Mouse (Mus musculus): ENCODE measurements around the gene Trim47. TPM values are rescaled to one million over a fixed set of nuclear protein-coding genes. Genes with fewer than 3 reads are reported as not detected.

Gene Trim47
- total RNA-seq, 2 experiments from 2014 or later: 5.2 to 8.0 TPM

- DNase-seq (ENCODE audit: extremely low spot score in 1 of 2, low spot score in 2 of 2): no peak
- Histone ChIP-seq H3K4me3 (no peak overlapping the region), H3K27ac (no peak overlapping the region)
- intact Hi-C loops (cut with DNase I): no loop called here
- no peak for TF ChIP-seq CTCF (IDR thresholded peaks at IDR 0.05)
These were observed 35.4 kb downstream of the Trim47 start for GRCm38 (mm10) chr11:116091591-116091990.

DNA sequence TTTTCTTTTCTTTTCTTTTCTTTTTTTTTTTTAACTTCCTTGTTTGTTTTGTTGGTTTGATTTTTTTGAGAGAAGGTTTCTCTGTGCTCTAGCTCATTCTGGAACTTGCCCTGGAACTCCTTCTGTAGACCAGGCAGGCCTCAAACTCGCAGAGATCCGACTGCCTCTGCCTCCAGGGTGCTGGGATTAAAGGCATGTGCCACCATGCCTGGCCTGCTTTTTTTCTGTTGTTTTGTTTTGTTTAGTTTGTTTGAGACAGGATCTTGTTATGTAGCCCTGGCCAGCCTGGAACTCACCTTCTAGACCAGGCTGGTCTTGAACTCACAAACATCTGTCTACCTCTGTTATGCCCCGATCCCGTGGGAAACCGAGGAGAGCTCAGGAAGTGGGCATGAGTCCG lies 37.5 kb downstream of the Trim47 start:
- intact Hi-C loops (cut with DNase I): loop anchor here (5.0 kb wide), 1 partner anchor 133 kb away; no protein-coding TSS in a partner anchor
- no peak for DNase-seq (ENCODE audit: extremely low spot score in 1 of 2, low spot score in 2 of 2)
- Histone ChIP-seq H3K4me3 (no peak overlapping the region), H3K27ac (no peak overlapping the region)
- TF ChIP-seq CTCF (IDR thresholded peaks at IDR 0.05): no peak

DNA sequence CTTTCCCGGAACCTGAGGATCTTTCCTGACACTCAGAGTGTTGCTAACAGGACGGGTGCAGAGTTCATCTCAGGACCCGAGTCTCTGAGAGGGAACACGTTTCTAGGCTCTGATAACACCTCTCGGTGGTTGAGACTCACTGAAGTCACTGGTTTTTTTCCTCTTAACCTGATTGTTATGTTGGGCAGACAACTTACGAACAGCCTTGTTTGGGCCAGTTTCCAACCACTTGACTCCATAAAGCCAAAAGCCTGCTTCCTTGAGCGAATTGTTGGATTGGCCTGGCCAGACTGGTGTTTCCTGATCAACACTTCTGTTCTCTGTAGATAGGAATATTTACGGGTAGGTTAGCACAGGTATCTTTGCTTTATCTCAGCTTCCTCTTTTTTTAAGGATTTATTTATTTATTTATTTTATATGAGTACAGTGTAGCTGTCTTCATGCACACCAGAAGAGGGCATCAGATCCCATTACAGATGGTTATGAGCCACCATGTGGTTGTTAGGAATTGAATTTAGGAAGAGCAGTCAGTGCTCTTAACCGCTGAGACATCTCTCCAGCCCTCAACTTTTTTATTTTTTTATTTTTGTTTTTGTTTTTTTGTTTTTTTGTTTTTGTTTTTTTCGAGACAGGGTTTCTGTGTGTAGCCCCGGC lies 38.1 kb downstream of the Trim47 start:
- Histone ChIP-seq H3K27ac (no peak overlapping the region), H3K4me3 (no peak overlapping the region)
- TF ChIP-seq CTCF (IDR thresholded peaks at IDR 0.05): peak; percentile 22
- DNase-seq (ENCODE audit: extremely low spot score in 1 of 2, low spot score in 2 of 2): no peak
- intact Hi-C loops (cut with DNase I): loop anchor here (5.0 kb wide), 1 partner anchor 133 kb away; no protein-coding TSS in a partner anchor

DNA sequence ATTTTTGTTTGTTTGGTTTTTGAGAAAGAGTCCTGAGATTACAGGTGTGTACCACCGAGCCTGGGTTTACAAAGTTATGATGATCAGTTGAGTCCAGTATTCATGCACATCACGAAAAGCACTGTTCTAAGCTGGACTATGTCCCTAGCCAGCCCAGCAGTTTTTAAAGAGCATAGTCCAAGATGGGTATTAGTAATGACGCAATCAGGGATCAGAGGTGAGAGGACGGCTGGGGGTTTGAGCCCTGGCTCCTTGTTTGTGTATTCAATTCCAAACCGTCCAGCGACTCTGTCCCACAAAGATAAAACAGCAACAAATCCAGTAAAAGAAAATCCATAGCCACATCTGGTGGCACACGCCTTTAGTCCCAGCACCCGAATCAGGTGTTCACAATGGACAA lies 38.8 kb downstream of the Trim47 start:
- DNase-seq (ENCODE audit: extremely low spot score in 1 of 2, low spot score in 2 of 2): no peak
- Histone ChIP-seq H3K27ac (no peak overlapping the region), H3K4me3 (no peak overlapping the region)
- no peak for TF ChIP-seq CTCF (IDR thresholded peaks at IDR 0.05)
- intact Hi-C loops (cut with DNase I): loop anchor here (5.0 kb wide), 1 partner anchor 134 kb away; no protein-coding TSS in a partner anchor

DNA sequence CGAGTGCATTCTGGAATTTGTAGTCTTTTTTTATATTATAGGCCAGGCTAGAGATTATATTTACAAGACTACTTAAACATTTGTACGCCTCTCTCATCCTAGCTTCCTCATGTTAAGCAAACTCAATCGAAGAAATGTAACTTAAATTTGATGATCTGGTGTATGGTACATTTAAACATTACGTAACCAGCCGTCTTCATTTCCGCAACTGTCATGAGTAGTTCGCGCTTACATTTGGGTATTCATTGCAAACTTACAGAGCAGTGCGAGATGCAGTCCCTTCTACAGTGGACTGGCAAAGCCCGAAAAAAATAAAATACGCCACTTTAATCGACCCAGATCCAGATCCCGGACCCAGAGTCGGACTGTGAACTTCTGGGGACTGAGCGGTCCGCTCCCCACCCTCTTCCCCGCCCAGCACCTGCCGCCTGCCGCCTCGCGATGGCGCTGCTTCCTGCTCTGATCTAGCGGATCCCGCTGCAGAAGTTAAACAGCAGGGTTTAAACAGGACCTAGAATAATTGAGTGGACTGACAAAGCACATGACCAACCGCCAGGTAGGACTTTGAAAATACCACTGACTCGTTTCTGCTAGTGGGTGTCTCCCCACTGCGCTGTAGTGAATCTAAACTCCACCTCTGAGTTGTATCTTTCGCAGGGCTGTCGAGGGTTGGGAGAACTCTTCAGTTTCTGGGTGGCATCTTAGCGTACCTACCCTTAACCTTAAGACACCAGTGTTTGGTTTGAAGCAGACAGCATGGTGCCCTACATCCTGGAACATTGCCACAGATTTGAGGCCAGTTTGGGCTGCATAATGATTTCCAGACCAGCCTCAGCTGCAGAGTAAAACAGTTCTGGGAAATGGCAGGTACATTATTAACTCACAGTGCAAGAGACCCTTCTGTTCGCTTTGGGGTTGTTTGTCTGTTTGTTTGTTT lies 39.5 kb downstream of the Trim47 start:
- Histone ChIP-seq H3K27ac (peak overlapping the region; percentile 92), H3K4me3 (peak overlapping the region; percentile 72)
- intact Hi-C loops (cut with DNase I): loop anchor here (1.0 to 5.0 kb wide), 3 partner anchors 43 to 135 kb away; partner anchors contain the start of gene Unk
- TF ChIP-seq CTCF (IDR thresholded peaks at IDR 0.05): peak; percentile 89
- DNase-seq (ENCODE audit: extremely low spot score in 1 of 2, low spot score in 2 of 2): peak; percentile 84 to 85

GRCm38 (mm10) chr11:116086258-116087193 lies 40.5 kb downstream of the Trim47 start, which contains the start of gene Wbp2:
Gene Wbp2 (minus strand): TSS chr11:116086995.
- Histone ChIP-seq H3K27ac (peak within 1 kb of the TSS; percentile 92), H3K4me3 (peak within 1 kb of the TSS; percentile 72)
- TF ChIP-seq CTCF (IDR thresholded peaks at IDR 0.05): peak; percentile 42
- intact Hi-C loops (cut with DNase I): loop anchor here (1.0 to 5.0 kb wide), 4 partner anchors 44 to 136 kb away; partner anchors contain the start of gene Unk
- peak; percentile 94 to 96 for DNase-seq (ENCODE audit: extremely low spot score in 1 of 2, low spot score in 2 of 2)

DNA sequence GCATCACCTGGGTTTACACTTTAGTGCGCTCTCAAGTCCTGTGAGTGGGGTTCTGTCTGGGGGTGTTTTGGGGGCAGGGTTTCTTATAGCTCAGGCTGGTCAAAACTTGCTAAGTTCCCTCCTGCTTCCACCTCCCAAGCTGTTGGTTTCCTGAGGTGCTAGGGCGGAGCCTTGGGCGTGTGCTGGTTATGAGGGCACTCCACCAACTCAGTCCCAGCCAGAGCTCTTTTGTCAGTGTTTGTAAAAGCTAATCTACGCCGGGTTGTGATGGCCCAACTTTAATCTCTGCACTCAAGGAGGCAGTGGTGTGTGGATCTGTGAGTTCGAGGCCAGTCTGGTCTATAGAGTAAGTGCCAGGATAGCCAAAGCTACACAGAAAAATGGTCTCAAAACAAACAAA lies 42.8 kb downstream of the Trim47 start:
- TF ChIP-seq CTCF (IDR thresholded peaks at IDR 0.05): no peak
- H3K4me3 ChIP-seq: no peak overlapping the region
- H3K27ac ChIP-seq: no peak overlapping the region
- intact Hi-C loops (cut with DNase I): no loop called here
- DNase-seq (ENCODE audit: extremely low spot score in 1 of 2, low spot score in 2 of 2): no peak

- intact Hi-C loops (cut with DNase I): no loop called here
These were observed 43.8 kb downstream of the Trim47 start for GRCm38 (mm10) chr11:116083096-116083672.

GRCm38 (mm10) chr11:116081081-116081480 lies 45.9 kb downstream of the Trim47 start:
- peak; percentile 52 for TF ChIP-seq CTCF (IDR thresholded peaks at IDR 0.05)
- no peak for DNase-seq (ENCODE audit: extremely low spot score in 1 of 2, low spot score in 2 of 2)
- intact Hi-C loops (cut with DNase I): no loop called here
- H3K4me3 ChIP-seq: no peak overlapping the region
- peak overlapping the region; percentile 36; the same call in 1 of the 2 replicates for H3K27ac ChIP-seq

More at GRCm38 (mm10) chr11:116083096-116083672, 43.8 kb downstream of the Trim47 start:
- TF ChIP-seq CTCF (IDR thresholded peaks at IDR 0.05): no peak
- Histone ChIP-seq H3K4me3 (no peak overlapping the region), H3K27ac (no peak overlapping the region)
- no peak for DNase-seq (ENCODE audit: extremely low spot score in 1 of 2, low spot score in 2 of 2)

DNA sequence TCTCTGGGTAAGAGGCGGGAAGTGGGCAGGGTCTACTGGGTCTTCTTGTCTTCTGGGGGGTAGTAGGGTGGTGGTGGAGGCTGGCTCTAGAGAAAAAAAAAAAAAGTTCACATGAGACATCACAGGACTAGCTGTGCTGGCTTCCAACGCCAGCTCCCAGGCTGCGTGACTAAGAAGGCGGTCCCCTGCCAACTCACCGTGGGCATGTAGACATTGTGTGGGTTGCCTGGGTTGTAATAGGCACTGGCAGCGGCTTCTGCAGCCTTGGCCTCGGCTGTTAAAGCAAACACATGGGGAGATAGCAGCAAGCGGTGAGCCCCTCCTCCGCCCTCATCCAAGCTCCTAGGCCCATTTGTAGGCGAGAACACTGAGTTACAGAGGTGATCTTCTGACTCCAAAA lies 47.5 kb downstream of the Trim47 start:
- intact Hi-C loops (cut with DNase I): loop anchor here (2.0 kb wide), 1 partner anchor 17 kb away; no protein-coding TSS in a partner anchor
- peak overlapping the region; percentile 85 for H3K27ac ChIP-seq

More for the DNA sequence above, 47.5 kb downstream of the Trim47 start:
- TF ChIP-seq CTCF (IDR thresholded peaks at IDR 0.05): no peak
- no peak overlapping the region for H3K4me3 ChIP-seq
- DNase-seq (ENCODE audit: extremely low spot score in 1 of 2, low spot score in 2 of 2): peak; percentile 72 to 82
